Mouse (Mus musculus) lung, embryonic 16.5 days (tissue): ENCODE data around the gene Kcnab2. TPM values are rescaled to one million over a fixed set of nuclear protein-coding genes. Genes with fewer than 3 reads are reported as not detected.

ENCODE experiments used
- ATAC-seq: fragments of 200-750 bp; cut with Nextera tagmentation; 2 replicates; pipeline ENCODE4 v1.8.0; 2017; ENCODE audit warnings: low read depth, mild to moderate bottlenecking, moderate library complexity
- H3K27ac ChIP-seq: fragments of 300-500 bp; sonication (generic); 2 replicates; pipeline ENCODE4 v1.5.1; 2014; ENCODE audit warnings: mild to moderate bottlenecking, control low read depth, low read length
- H3K27me3 ChIP-seq: fragments of 300-500 bp; sonication (generic); 2 replicates; pipeline ENCODE4 v1.6.1; 2014; ENCODE audit warnings: low read depth, low read length, mixed read lengths; ENCODE audit not compliant: control insufficient read depth, insufficient read depth
- H3K36me3 ChIP-seq: fragments of 300-500 bp; sonication (generic); 2 replicates; pipeline ENCODE4 v1.6.1; 2014; ENCODE audit warnings: low read length; ENCODE audit not compliant: control insufficient read depth, insufficient read depth
- H3K4me1 ChIP-seq: fragments of 300-500 bp; sonication (generic); replicated peaks from 2 replicates; pipeline ENCODE4 v1.6.1; 2014; ENCODE audit warnings: low read length, mixed read lengths; ENCODE audit not compliant: control insufficient read depth, insufficient read depth
- H3K4me2 ChIP-seq: fragments of 300-500 bp; sonication (generic); 2 replicates; pipeline ENCODE4 v1.6.1; 2014; ENCODE audit warnings: low read depth, low read length, control low read depth
- H3K4me3 ChIP-seq: fragments of 300-500 bp; sonication (generic); 2 replicates; pipeline ENCODE4 v1.5.1; 2014; ENCODE audit warnings: mild to moderate bottlenecking, low read length, control low read depth
- H3K9ac ChIP-seq: fragments of 300-500 bp; sonication (generic); 2 replicates; pipeline ENCODE4 v1.6.1; 2014; ENCODE audit warnings: low read length, control low read depth
- H3K9me3 ChIP-seq: fragments of 300-500 bp; sonication (generic); 2 replicates; pipeline ENCODE4 v1.6.1; 2016; ENCODE audit warnings: low read length; ENCODE audit not compliant: control insufficient read depth
- WGBS: fragments of 180-500 bp; shearing (Covaris S2); extraction: QIAGEN DNeasy Blood & Tissue Kit; methylation state at CpG from one replicate; pipeline ENCODE4 v1.1.7; 2014; 5-methylcytosine and 5-hydroxymethylcytosine counted together
- polyA plus RNA-seq: library from polyadenylated mRNA; unstranded; fragments of >200 nt; fragmentation: Nextera tagmentation; extraction: Ambion mirVana; gene quantifications from 2 replicates; pipeline ENCODE4 v1.2.1, GENCODE M21; 2015

The Kcnab2 gene
- polyA plus RNA-seq, 1 experiment from 2014 or later, result 6.5 TPM

DNA sequence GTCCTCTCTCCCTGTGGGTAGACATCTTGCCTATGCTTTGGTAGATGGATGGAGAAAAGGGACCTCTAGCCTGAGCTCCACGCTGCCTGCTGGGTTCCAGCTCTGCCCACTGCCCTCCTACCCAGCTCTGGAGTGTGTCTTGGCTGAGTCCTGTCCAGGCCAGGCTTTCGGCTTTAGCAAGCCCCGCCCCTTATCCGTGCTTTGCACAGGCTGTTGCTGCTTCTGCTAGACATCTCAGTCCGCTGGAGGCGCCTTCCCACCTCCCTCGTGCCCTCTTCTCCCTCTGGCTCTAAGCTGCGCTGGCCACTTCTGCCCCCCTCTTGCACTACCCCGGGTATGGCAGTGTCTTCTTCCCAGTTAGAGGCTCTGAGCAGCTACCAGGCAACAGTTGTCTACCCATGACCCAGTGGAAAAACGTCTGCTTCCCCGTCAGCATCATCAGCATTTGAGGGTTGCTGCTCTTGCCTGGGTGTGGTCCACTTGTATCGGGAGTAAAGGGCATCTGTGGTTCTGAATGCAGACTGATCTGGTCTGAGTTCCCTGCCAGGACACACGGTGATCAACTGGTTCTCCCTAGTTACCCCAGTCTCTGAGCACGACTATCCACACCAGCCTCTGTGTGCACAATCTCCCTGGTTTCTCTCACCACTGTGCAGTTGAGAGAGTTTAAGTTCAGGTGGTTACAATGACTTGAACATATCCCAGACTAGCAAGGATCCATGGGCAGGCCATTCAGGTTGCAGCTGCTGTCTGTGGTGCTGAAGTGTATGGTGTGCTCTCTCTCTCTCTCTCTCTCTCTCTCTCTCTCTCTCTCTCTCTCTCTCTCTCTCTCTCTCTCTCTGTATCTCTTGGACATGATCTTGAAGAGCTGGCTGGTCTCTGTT, 126.0 kb downstream of the Kcnab2 start:
- peaks cover 16% of the 10 kb centered on the region; the same call in 1 of the 2 replicates for H3K27me3 ChIP-seq
- no peak overlapping the region for H3K27ac ChIP-seq
- no peak overlapping the region for H3K4me3 ChIP-seq
- H3K9me3 ChIP-seq, result no peaks in the 10 kb centered on the region
- no peaks in the 10 kb centered on the region for H3K4me1 ChIP-seq
- H3K36me3 ChIP-seq, result no peaks in the 10 kb centered on the region
- no peak overlapping the region for H3K9ac ChIP-seq
- H3K4me2 ChIP-seq, result no peak overlapping the region
- peak; percentile 21; the same call in 1 of the 2 replicates for ATAC-seq
- 9% methylated on average over 14 of the region's 14 CpGs for WGBS

DNA sequence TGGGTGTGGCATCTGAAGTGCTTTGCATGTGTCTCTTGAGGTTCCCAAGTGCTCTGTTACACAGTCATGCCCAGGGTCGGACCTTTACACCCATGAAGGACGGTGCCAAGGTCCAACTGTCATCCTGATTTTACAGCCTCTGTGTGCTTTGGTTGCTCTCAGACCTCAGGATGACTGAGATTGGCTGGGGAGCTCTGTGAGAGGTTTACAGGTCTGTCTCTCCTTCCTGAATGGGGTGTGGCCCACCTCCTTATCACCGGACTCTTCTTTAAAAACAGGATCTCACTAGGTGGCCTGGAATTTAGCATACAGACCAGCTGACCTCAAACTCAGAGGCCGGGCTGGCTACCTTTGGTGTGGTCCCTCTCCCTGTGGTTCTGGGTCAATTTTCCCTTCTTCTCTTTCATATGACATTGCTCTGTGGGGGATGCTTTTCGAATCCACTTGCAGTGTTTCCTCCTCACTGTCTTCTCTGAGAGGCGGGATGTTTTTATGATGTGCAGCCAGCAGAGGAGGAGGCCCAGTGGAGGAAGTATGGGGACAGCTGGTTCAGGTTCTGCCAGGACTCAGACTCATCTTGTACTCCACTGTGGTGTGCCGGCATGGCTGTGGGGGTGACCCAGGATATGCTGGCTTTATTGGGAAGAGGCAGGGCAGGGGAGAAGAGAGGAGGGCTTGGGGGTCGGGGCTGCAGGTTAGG, 126.8 kb downstream of the Kcnab2 start:
- Histone ChIP-seq H3K9me3 (no peaks in the 10 kb centered on the region), H3K27me3 (peaks cover 16% of the 10 kb centered on the region; the same call in 1 of the 2 replicates), H3K4me1 (no peaks in the 10 kb centered on the region), H3K4me2 (no peak overlapping the region), H3K36me3 (no peaks in the 10 kb centered on the region), H3K27ac (no peak overlapping the region), H3K4me3 (no peak overlapping the region), H3K9ac (no peak overlapping the region)
- WGBS, result 19% methylated on average over 8 of the region's 8 CpGs
- ATAC-seq, result no peak

DNA sequence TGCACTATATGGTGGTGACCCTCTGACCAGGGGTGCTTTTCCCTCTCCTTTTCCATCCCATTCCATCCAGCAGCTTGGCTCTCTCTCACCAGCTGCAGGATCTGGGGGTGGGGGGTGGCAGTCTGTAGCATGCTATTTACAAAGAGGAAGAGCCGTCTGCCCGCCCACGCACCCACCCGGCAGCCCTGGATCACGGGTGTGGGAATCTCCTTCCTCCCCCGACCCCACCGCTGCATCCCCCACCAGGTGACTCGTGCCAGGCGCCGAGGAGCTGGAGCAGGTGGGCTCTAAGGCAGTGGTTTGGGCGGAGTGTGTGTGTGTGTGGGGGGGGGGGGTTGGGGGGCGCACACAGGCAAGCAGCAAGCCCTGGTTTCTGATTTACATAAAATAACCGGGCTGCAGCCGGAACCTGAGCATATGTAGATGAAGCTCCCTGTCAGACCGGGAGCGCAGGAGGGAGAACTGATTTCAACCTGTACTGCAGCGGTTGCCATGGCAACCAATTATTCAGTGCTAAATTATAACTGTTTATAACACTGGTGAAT, 127.8 kb downstream of the Kcnab2 start:
- Histone ChIP-seq H3K9me3 (no peaks in the 10 kb centered on the region), H3K36me3 (no peaks in the 10 kb centered on the region), H3K4me2 (no peak overlapping the region), H3K27me3 (peaks cover 16% of the 10 kb centered on the region; the same call in 1 of the 2 replicates), H3K4me1 (peaks cover 3% of the 10 kb centered on the region; the same call in 1 of the 2 replicates), H3K27ac (no peak overlapping the region), H3K9ac (no peak overlapping the region), H3K4me3 (no peak overlapping the region)
- 3% methylated on average over 16 of the region's 17 CpGs for WGBS
- ATAC-seq, result no peak

DNA sequence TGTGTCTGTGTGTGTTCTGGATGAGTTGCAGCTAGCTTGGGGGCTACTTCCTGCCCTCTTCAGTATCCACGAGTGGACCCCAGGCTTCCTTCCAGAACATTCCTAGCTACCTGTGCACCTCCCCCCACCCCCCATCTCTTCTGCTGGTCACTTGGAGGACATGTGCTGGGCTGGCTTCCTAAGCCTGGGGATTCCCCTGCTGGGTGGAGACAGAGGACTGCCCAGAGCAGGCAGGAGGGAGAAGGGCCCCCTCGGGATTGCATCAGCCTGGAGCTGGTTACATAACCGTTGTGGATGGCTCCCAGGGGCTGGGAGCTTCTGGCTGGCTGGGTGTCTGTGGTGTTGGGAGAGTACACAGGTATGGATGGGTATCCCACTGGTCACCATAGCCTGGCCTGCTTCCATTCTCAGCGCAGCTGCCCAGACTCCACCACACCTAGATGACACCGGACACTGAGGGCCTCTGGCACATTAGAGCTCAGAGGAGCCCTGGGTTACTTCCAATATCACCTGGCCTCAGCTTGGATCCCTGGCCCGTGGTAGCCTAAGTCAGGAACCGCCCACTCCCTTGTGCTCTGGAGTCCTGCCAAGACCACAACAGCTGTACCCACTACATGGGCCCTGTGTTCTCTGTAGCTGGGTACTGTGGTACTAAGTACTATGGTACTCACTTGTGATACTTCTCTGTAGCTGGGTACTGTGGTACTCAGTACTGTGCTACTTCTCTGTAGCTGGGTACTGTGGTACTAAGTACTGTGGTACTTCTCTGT, 132.4 kb downstream of the Kcnab2 start:
- Histone ChIP-seq H3K27ac (no peak overlapping the region), H3K4me1 (peaks cover 3% of the 10 kb centered on the region; the same call in 1 of the 2 replicates), H3K36me3 (no peaks in the 10 kb centered on the region), H3K4me2 (no peak overlapping the region), H3K4me3 (no peak overlapping the region), H3K9me3 (no peaks in the 10 kb centered on the region), H3K9ac (no peak overlapping the region), H3K27me3 (peaks cover 27% of the 10 kb centered on the region)
- 34% methylated on average over 7 of the region's 7 CpGs for WGBS
- peak; percentile 60 for ATAC-seq

DNA sequence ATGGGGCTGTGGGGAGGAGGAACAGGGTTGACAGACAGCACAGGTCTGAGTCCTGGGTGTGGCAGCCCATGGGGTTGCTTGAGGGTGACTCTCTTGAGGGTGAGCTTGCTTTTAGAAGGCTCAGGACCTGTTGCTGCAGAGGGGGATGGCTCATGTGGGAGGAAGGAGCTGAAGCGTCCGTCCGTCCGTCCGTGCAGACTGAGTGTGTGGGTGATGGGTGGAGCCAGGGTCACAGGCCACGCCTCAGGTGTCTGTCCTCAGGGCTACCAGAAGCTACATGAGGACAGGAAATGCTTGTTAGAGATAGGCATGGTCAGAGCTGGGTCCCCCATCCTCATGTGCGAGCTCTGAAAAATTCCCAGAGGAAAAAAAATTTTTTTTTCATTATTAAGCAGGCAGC, 133.0 kb downstream of the Kcnab2 start:
- Histone ChIP-seq H3K27ac (no peak overlapping the region), H3K4me2 (no peak overlapping the region), H3K9ac (no peak overlapping the region), H3K9me3 (no peaks in the 10 kb centered on the region), H3K36me3 (no peaks in the 10 kb centered on the region), H3K27me3 (peaks cover 33% of the 10 kb centered on the region), H3K4me1 (peaks cover 3% of the 10 kb centered on the region; the same call in 1 of the 2 replicates), H3K4me3 (no peak overlapping the region)
- WGBS, result 39% methylated on average over 7 of the region's 7 CpGs
- ATAC-seq, result no peak

DNA sequence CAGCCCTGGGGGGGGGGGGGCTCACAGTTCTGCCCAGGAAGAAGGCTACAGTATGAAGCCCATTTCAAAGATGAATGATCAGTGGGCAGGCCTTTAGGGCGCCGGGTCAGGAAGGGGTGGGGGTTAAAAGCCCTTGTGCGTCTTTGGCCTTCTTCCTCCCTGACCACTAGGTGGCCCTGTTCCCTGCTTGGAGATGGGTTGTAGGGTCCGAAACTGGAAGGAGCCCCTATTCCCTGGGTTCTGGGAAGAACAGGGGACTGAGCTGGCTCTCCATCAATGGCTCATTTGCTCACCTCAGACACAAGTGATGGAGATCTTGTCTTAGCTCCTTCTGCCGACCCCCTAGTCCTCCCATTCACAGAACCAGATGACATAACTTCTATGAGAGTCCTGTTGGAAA, 134.4 kb downstream of the Kcnab2 start:
- peaks cover 42% of the 10 kb centered on the region for H3K27me3 ChIP-seq
- H3K9ac ChIP-seq, result no peak overlapping the region
- WGBS, result 16% methylated on average over 5 of the region's 5 CpGs

More for the DNA sequence above, 134.4 kb downstream of the Kcnab2 start:
- no peak overlapping the region for H3K4me3 ChIP-seq
- no peak overlapping the region for H3K27ac ChIP-seq
- peaks cover 15% of the 10 kb centered on the region for H3K4me1 ChIP-seq
- no peaks in the 10 kb centered on the region for H3K36me3 ChIP-seq
- no peak for ATAC-seq
- no peak overlapping the region for H3K4me2 ChIP-seq
- H3K9me3 ChIP-seq, result no peaks in the 10 kb centered on the region

Other genes starting within 250 kb of the Kcnab2 start
- gene Gpr153, start 203.6 kb downstream of the Kcnab2 start, polyA plus RNA-seq, result 8.3 and 8.5 TPM in 2 replicates
- gene Hes3, start 186.2 kb downstream of the Kcnab2 start, polyA plus RNA-seq, result not detected in 2 replicates
- gene Icmt, start 180.6 kb downstream of the Kcnab2 start, polyA plus RNA-seq, result 21.7 and 24.0 TPM in 2 replicates
- 2.5 and 2.7 TPM in 2 replicates for gene Rnf207, start 158.9 kb downstream of the Kcnab2 start, polyA plus RNA-seq
- 361 and 378 TPM in 2 replicates for gene Rpl22, start 152.1 kb downstream of the Kcnab2 start, polyA plus RNA-seq
- 0.28 and 0.38 TPM in 2 replicates for gene Chd5, start 139.2 kb downstream of the Kcnab2 start, polyA plus RNA-seq
- 3.8 and 4.0 TPM in 2 replicates for gene Nphp4, start 1.2 kb downstream of the Kcnab2 start, polyA plus RNA-seq